Mouse (Mus musculus): ENCODE data around the gene Cdc14a. TPM values are rescaled to one million over a fixed set of nuclear protein-coding genes. Genes with fewer than 3 reads are reported as not detected.

Gene Cdc14a
- polyA plus RNA-seq, 1 experiment from 2014 or later = 4.7 TPM

GRCm38 (mm10) chr3:116389500-116390470, 34.0 kb downstream of the Cdc14a start:
- Histone ChIP-seq H3K9ac (ENCODE audit: low read length) (no peak overlapping the region), H3K4me2 (ENCODE audit: low read depth, low read length) (no peak overlapping the region), H3K27ac (ENCODE audit: low read length) (no peak overlapping the region), H3K4me1 (ENCODE audit: control insufficient read depth, insufficient read depth, low read length) (peaks cover 4% of the 10 kb centered on the region; the same call in 1 of the 2 replicates), H3K36me3 (ENCODE audit: control insufficient read depth, insufficient read depth) (no peaks in the 10 kb centered on the region), H3K9me3 (replicated peaks; ENCODE audit: control insufficient read depth, low read length) (no peaks in the 10 kb centered on the region), H3K4me3 (ENCODE audit: low read length) (no peak overlapping the region), H3K27me3 (ENCODE audit: control insufficient read depth, insufficient read depth, low read length) (no peaks in the 10 kb centered on the region)
- ATAC-seq (replicated peaks; ENCODE audit: extremely low read depth, insufficient read depth, low FRiP score) = no peak
- 83% methylated on average over 14 of the region's 14 CpGs for WGBS

GRCm38 (mm10) chr3:116388808-116389207, 35.0 kb downstream of the Cdc14a start:
- H3K27ac ChIP-seq (ENCODE audit: low read length) = no peak overlapping the region
- no peak overlapping the region for H3K9ac ChIP-seq (ENCODE audit: low read length)
- no peaks in the 10 kb centered on the region for H3K27me3 ChIP-seq (ENCODE audit: control insufficient read depth, insufficient read depth, low read length)
- peak; percentile 30; the same call in 1 of the 2 replicates for ATAC-seq (replicated peaks; ENCODE audit: extremely low read depth, insufficient read depth, low FRiP score)
- 36% methylated on average over 11 of the region's 11 CpGs for WGBS
- H3K36me3 ChIP-seq (ENCODE audit: control insufficient read depth, insufficient read depth) = no peaks in the 10 kb centered on the region
- H3K4me1 ChIP-seq (ENCODE audit: control insufficient read depth, insufficient read depth, low read length) = peaks cover 4% of the 10 kb centered on the region; the same call in 1 of the 2 replicates
- H3K9me3 ChIP-seq (replicated peaks; ENCODE audit: control insufficient read depth, low read length) = no peaks in the 10 kb centered on the region
- no peak overlapping the region for H3K4me2 ChIP-seq (ENCODE audit: low read depth, low read length)
- H3K4me3 ChIP-seq (ENCODE audit: low read length) = no peak overlapping the region

- ATAC-seq (replicated peaks; ENCODE audit: extremely low read depth, insufficient read depth, low FRiP score) = no peak
- H3K4me1 ChIP-seq (ENCODE audit: control insufficient read depth, insufficient read depth, low read length) = peaks cover 4% of the 10 kb centered on the region; the same call in 1 of the 2 replicates
- H3K9me3 ChIP-seq (replicated peaks; ENCODE audit: control insufficient read depth, low read length) = no peaks in the 10 kb centered on the region
- H3K27ac ChIP-seq (ENCODE audit: low read length) = no peak overlapping the region
- no peak overlapping the region for H3K4me2 ChIP-seq (ENCODE audit: low read depth, low read length)
- H3K4me3 ChIP-seq (ENCODE audit: low read length) = no peak overlapping the region
- H3K9ac ChIP-seq (ENCODE audit: low read length) = no peak overlapping the region
- H3K27me3 ChIP-seq (ENCODE audit: control insufficient read depth, insufficient read depth, low read length) = no peaks in the 10 kb centered on the region
- no peaks in the 10 kb centered on the region for H3K36me3 ChIP-seq (ENCODE audit: control insufficient read depth, insufficient read depth)
These were observed 36.9 kb downstream of the Cdc14a start for GRCm38 (mm10) chr3:116386886-116387285.

GRCm38 (mm10) chr3:116386342-116386741, 37.5 kb downstream of the Cdc14a start:
- Histone ChIP-seq H3K27ac (ENCODE audit: low read length) (no peak overlapping the region), H3K36me3 (ENCODE audit: control insufficient read depth, insufficient read depth) (no peaks in the 10 kb centered on the region), H3K27me3 (ENCODE audit: control insufficient read depth, insufficient read depth, low read length) (no peaks in the 10 kb centered on the region), H3K4me1 (ENCODE audit: control insufficient read depth, insufficient read depth, low read length) (peaks cover 4% of the 10 kb centered on the region; the same call in 1 of the 2 replicates), H3K4me3 (ENCODE audit: low read length) (no peak overlapping the region), H3K9ac (ENCODE audit: low read length) (no peak overlapping the region), H3K4me2 (ENCODE audit: low read depth, low read length) (no peak overlapping the region), H3K9me3 (replicated peaks; ENCODE audit: control insufficient read depth, low read length) (no peaks in the 10 kb centered on the region)
- WGBS = 66% methylated on average over 6 of the region's 6 CpGs
- no peak for ATAC-seq (replicated peaks; ENCODE audit: extremely low read depth, insufficient read depth, low FRiP score)

- Histone ChIP-seq H3K4me1 (ENCODE audit: control insufficient read depth, insufficient read depth, low read length) (peaks cover 4% of the 10 kb centered on the region; the same call in 1 of the 2 replicates), H3K36me3 (ENCODE audit: control insufficient read depth, insufficient read depth) (no peaks in the 10 kb centered on the region), H3K9me3 (replicated peaks; ENCODE audit: control insufficient read depth, low read length) (no peaks in the 10 kb centered on the region), H3K27ac (ENCODE audit: low read length) (peak overlapping the region; percentile 72), H3K4me2 (ENCODE audit: low read depth, low read length) (no peak overlapping the region), H3K27me3 (ENCODE audit: control insufficient read depth, insufficient read depth, low read length) (no peaks in the 10 kb centered on the region), H3K4me3 (ENCODE audit: low read length) (no peak overlapping the region), H3K9ac (ENCODE audit: low read length) (no peak overlapping the region)
- ATAC-seq (replicated peaks; ENCODE audit: extremely low read depth, insufficient read depth, low FRiP score) = peak; percentile 66; the same call in 1 of the 2 replicates
- 59% methylated on average over 7 of the region's 7 CpGs for WGBS
These were observed 39.5 kb downstream of the Cdc14a start for GRCm38 (mm10) chr3:116384319-116384718.

GRCm38 (mm10) chr3:116380319-116380718, 43.5 kb downstream of the Cdc14a start:
- H3K4me1 ChIP-seq (ENCODE audit: control insufficient read depth, insufficient read depth, low read length) = no peaks in the 10 kb centered on the region
- H3K27me3 ChIP-seq (ENCODE audit: control insufficient read depth, insufficient read depth, low read length) = no peaks in the 10 kb centered on the region
- H3K36me3 ChIP-seq (ENCODE audit: control insufficient read depth, insufficient read depth) = no peaks in the 10 kb centered on the region
- H3K4me2 ChIP-seq (ENCODE audit: low read depth, low read length) = no peak overlapping the region
- no peak overlapping the region for H3K9ac ChIP-seq (ENCODE audit: low read length)
- ATAC-seq (replicated peaks; ENCODE audit: extremely low read depth, insufficient read depth, low FRiP score) = no peak; the same call in 1 of the 2 replicates
- WGBS = 60% methylated on average over 9 of the region's 9 CpGs
- H3K9me3 ChIP-seq (replicated peaks; ENCODE audit: control insufficient read depth, low read length) = no peaks in the 10 kb centered on the region
- H3K4me3 ChIP-seq (ENCODE audit: low read length) = no peak overlapping the region
- H3K27ac ChIP-seq (ENCODE audit: low read length) = 0 out of 2 replicates have a peak overlapping the region, but pooled peaks have one; percentile 13

GRCm38 (mm10) chr3:116375442-116375841, 48.4 kb downstream of the Cdc14a start:
- Histone ChIP-seq H3K9me3 (replicated peaks; ENCODE audit: control insufficient read depth, low read length) (no peaks in the 10 kb centered on the region), H3K27ac (ENCODE audit: low read length) (no peak overlapping the region), H3K36me3 (ENCODE audit: control insufficient read depth, insufficient read depth) (no peaks in the 10 kb centered on the region), H3K27me3 (ENCODE audit: control insufficient read depth, insufficient read depth, low read length) (no peaks in the 10 kb centered on the region), H3K4me3 (ENCODE audit: low read length) (no peak overlapping the region), H3K9ac (ENCODE audit: low read length) (no peak overlapping the region), H3K4me2 (ENCODE audit: low read depth, low read length) (no peak overlapping the region), H3K4me1 (ENCODE audit: control insufficient read depth, insufficient read depth, low read length) (no peaks in the 10 kb centered on the region)
- ATAC-seq (replicated peaks; ENCODE audit: extremely low read depth, insufficient read depth, low FRiP score) = no peak
- WGBS = 79% methylated on average over 2 of the region's 2 CpGs

- no peak overlapping the region for H3K9ac ChIP-seq (ENCODE audit: low read length)
- 73% methylated on average over 5 of the region's 5 CpGs for WGBS
These were observed 49.3 kb downstream of the Cdc14a start for GRCm38 (mm10) chr3:116374486-116374885.

GRCm38 (mm10) chr3:116373196-116373595, 50.6 kb downstream of the Cdc14a start:
- Histone ChIP-seq H3K27ac (ENCODE audit: low read length) (no peak overlapping the region), H3K27me3 (ENCODE audit: control insufficient read depth, insufficient read depth, low read length) (no peaks in the 10 kb centered on the region), H3K36me3 (ENCODE audit: control insufficient read depth, insufficient read depth) (no peaks in the 10 kb centered on the region), H3K4me1 (ENCODE audit: control insufficient read depth, insufficient read depth, low read length) (peaks cover 6% of the 10 kb centered on the region; the same call in 1 of the 2 replicates), H3K9ac (ENCODE audit: low read length) (no peak overlapping the region), H3K4me3 (ENCODE audit: low read length) (no peak overlapping the region), H3K4me2 (ENCODE audit: low read depth, low read length) (no peak overlapping the region), H3K9me3 (replicated peaks; ENCODE audit: control insufficient read depth, low read length) (no peaks in the 10 kb centered on the region)
- no peak for ATAC-seq (replicated peaks; ENCODE audit: extremely low read depth, insufficient read depth, low FRiP score)
- 82% methylated on average over 6 of the region's 6 CpGs for WGBS

More at GRCm38 (mm10) chr3:116374486-116374885, 49.3 kb downstream of the Cdc14a start:
- Histone ChIP-seq H3K27ac (ENCODE audit: low read length) (no peak overlapping the region), H3K4me3 (ENCODE audit: low read length) (no peak overlapping the region), H3K27me3 (ENCODE audit: control insufficient read depth, insufficient read depth, low read length) (no peaks in the 10 kb centered on the region), H3K9me3 (replicated peaks; ENCODE audit: control insufficient read depth, low read length) (no peaks in the 10 kb centered on the region), H3K36me3 (ENCODE audit: control insufficient read depth, insufficient read depth) (no peaks in the 10 kb centered on the region), H3K4me1 (ENCODE audit: control insufficient read depth, insufficient read depth, low read length) (no peaks in the 10 kb centered on the region), H3K4me2 (ENCODE audit: low read depth, low read length) (no peak overlapping the region)
- ATAC-seq (replicated peaks; ENCODE audit: extremely low read depth, insufficient read depth, low FRiP score) = no peak

All from heart, embryonic 16.5 days (tissue).